Mouse (Mus musculus) spleen, adult 2 months (tissue): ENCODE results near the gene Srsf1.

Experiments
- CTCF ChIP-seq: fragments of 200-500 bp; IDR thresholded peaks from 2 replicates; pipeline ENCODE4 v1.5.1; 2011; ENCODE audit warnings: mild to moderate bottlenecking, inconsistent platforms; ENCODE audit not compliant: insufficient read depth, insufficient read length, insufficient replicate concordance; ENCODE audit errors: extremely low read depth
- POLR2A ChIP-seq: fragments of 200-500 bp; IDR thresholded peaks from 2 replicates; pipeline ENCODE4 v1.6.1; 2011; ENCODE audit warnings: low read depth, low read length, inconsistent platforms

DNA sequence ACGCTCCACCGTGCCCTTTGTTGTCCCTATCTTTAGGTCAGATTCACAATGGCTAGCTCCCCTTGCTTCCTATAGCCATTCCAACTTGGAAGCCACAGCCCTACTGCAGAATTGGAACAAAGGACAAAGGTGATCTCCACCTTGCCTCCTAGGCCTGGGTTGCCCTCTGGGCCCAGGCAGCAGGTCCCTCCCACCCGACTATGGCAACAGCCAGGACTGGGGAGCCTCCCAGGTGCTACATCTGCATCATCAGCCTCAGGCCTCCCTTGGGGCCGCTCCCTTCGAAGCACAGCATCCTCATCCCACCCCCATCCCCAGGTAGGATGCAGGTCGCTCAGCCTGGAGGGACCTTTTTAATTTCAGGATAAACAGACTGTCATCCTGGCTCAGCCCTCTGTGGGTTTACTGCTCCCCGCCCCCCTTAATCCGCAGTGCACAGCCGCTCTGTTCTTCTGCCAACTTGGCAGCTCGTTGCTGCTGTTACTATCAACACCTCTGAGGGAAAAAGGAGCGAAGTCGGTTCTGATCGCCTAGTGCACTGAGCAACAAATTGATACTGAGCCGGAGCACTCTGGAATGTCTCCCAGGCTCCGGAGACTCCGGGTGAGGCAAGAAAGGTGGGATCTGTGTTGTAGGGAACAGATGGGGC, 37.5 kb upstream of the Srsf1 start:
- no peak for TF ChIP-seq POLR2A
- TF ChIP-seq CTCF = no peak
